Comparison of ENCODE assay signal across 7 mouse cellular contexts in genomic region chr7:30090092-30090969, GRCm38 (mm10). TPM values are rescaled to one million over a fixed set of nuclear protein-coding genes. Genes with fewer than 3 reads are reported as not detected.
DNase-seq lines count a peak whose midpoint lies in the region; ATAC-seq lines count a peak whose summit lies in the region.

Gene Gm26920 (minus strand): TSS chr7:30090410.
Gene Zfp566 (minus strand): TSS chr7:30090527.

- peak; percentile 98 for DNase-seq in adrenal gland, adult 2 months
- peak; percentile 98 for DNase-seq in embryo, embryonic 11.5 days (ENCODE audit: low read depth, low spot score)
- DNase-seq in gastrocnemius, postnatal 36 days: peak; percentile 95 to 96
- peak; percentile 93 to 98 for DNase-seq in left cerebral cortex, postnatal 25 days (ENCODE audit: low spot score in 2 of 2)
- peak; percentile 99 for DNase-seq in midbrain, embryonic 10.5 days (ENCODE audit: low spot score)
- peak; percentile 92 for DNase-seq in right cerebral cortex, postnatal 4 days

- ATAC-seq in intestine, embryonic 15.5 days: peak; percentile 94

- intact Hi-C loops in gastrocnemius, postnatal 36 days (cut with DNase I): loop anchor here (5.0 kb wide), 1 partner anchor 87 kb away; no protein-coding TSS in a partner anchor
- intact Hi-C loops in left cerebral cortex, postnatal 25 days (cut with DNase I): loop anchor here (2.0 to 5.0 kb wide), 2 partner anchors 40 to 78 kb away; partner anchors contain the start of gene Zfp14

- peak within 1 kb of the TSS; percentile 62 for H3K4me3 ChIP-seq in intestine, embryonic 15.5 days (replicated peaks)
- H3K4me3 ChIP-seq in midbrain, embryonic 10.5 days: peak within 1 kb of the TSS; percentile 71

- 0% methylated on average over 40 of the region's 40 CpGs for WGBS in intestine, embryonic 15.5 days
- 0% methylated on average over 40 of the region's 40 CpGs for WGBS in midbrain, embryonic 10.5 days

- H3K36me3 ChIP-seq in intestine, embryonic 15.5 days: peaks cover 8% of the 10 kb centered on the region
- H3K36me3 ChIP-seq in midbrain, embryonic 10.5 days: peaks cover 20% of the 10 kb centered on the region

- H3K4me2 ChIP-seq in intestine, embryonic 15.5 days (replicated peaks): peak within 1 kb of the TSS; percentile 74

- peak within 1 kb of the TSS; percentile 80 for H3K27ac ChIP-seq in intestine, embryonic 15.5 days
- peak within 1 kb of the TSS; percentile 91 for H3K27ac ChIP-seq in midbrain, embryonic 10.5 days (replicated peaks)

- peak within 1 kb of the TSS; percentile 55 for H3K9ac ChIP-seq in intestine, embryonic 15.5 days

- H3K27me3 ChIP-seq in intestine, embryonic 15.5 days (replicated peaks): no peaks in the 10 kb centered on the region
- H3K27me3 ChIP-seq in midbrain, embryonic 10.5 days (ENCODE audit: low read depth, poor library complexity, severe bottlenecking): no peaks in the 10 kb centered on the region

- H3K9me3 ChIP-seq in intestine, embryonic 15.5 days: no peaks in the 10 kb centered on the region
- peaks cover 5% of the 10 kb centered on the region for H3K9me3 ChIP-seq in midbrain, embryonic 10.5 days (replicated peaks)

- H3K4me1 ChIP-seq in intestine, embryonic 15.5 days (replicated peaks): peaks cover 15% of the 10 kb centered on the region
- H3K4me1 ChIP-seq in midbrain, embryonic 10.5 days: peaks cover 37% of the 10 kb centered on the region

RNA-seq across cellular contexts. Expression of gene Gm26920, which starts in this region (rescaled TPM):
- under 1 TPM in 1 of 2 experiments, not detected in 1; 0.73 TPM for total RNA-seq in adrenal gland, adult 2 months (2021)
- polyA plus RNA-seq in adrenal gland, adult 2 months (2012; rRNA removed): not detected in 2 replicates
- not detected for total RNA-seq in gastrocnemius, postnatal 36 days (2021)
- polyA plus RNA-seq in intestine, embryonic 15.5 days (2015; fragmentation: Nextera tagmentation; extraction: Ambion mirVana): 1.2 and 1.5 TPM in 2 replicates
- total RNA-seq in left cerebral cortex, postnatal 25 days (2021): not detected
- polyA plus RNA-seq in midbrain, embryonic 10.5 days (2016; fragmentation: Nextera tagmentation; extraction: Ambion mirVana): 1.3 and 2.2 TPM in 2 replicates

RNA-seq across cellular contexts. Expression of gene Zfp566, which starts in this region (rescaled TPM):
- total RNA-seq in adrenal gland, adult 2 months (2021): 1 to 10 TPM; 2.2 to 2.6 TPM
- polyA plus RNA-seq in adrenal gland, adult 2 months (2012; rRNA removed): 1.5 and 1.6 TPM in 2 replicates
- total RNA-seq in gastrocnemius, postnatal 36 days (2021): 1 to 10 TPM; 1.8 to 2.9 TPM
- 6.0 and 6.1 TPM in 2 replicates for polyA plus RNA-seq in intestine, embryonic 15.5 days (2015; fragmentation: Nextera tagmentation; extraction: Ambion mirVana)
- 1 to 10 TPM; 7.2 to 7.5 TPM for total RNA-seq in left cerebral cortex, postnatal 25 days (2021)
- polyA plus RNA-seq in midbrain, embryonic 10.5 days (2016; fragmentation: Nextera tagmentation; extraction: Ambion mirVana): 14.3 and 18.5 TPM in 2 replicates

Comparison
In these comparisons a context has a peak if more than half of its experiments do, and no peak if none do; other contexts are left out.
1. Peak in every context shown above with its lines: DNase-seq, ATAC-seq, H3K4me3 ChIP-seq and H3K27ac ChIP-seq.